Mouse (Mus musculus): ENCODE data around the gene Hs6st3.

Gene Hs6st3

GRCm38 (mm10) chr14:119137906-119138785 lies at the start of gene Hs6st3:
Gene Hs6st3 (plus strand): TSS chr14:119138341.
- no peak for DNase-seq

DNA sequence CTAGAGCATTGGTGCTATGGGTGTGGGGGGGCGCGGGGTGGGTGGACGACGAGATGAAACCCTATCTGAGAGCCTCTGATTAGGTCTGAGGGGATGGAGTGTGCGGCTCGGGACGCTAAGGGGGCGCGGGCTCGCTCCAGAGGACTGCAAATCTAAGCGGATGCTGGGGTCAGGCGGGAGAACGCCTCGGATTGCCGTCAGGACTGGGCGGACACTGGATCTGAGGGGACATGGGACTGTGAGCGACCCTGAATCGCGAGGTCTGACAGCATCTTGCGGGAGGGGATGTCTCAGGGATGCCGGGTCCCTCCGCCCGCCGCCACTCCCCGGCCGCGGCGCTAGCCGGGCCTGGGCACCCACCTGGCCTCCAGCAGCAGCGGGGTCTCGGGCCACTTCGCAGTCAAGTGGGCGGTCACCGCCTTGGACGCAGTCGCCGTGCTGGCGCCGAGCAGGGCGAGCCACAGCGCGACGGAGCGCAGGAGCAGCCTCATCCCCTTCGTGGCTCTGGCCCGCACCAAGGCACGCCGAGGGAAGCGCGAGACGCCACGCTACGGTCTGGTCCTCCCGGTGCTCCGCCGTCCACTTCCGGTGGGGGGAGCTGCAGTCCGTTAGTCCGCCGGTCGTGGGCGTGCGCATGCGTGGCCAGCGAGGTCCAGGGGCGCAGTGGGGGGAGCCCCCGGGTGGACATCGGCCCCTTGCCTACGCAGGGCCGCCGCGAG lies 39.1 kb upstream of the Hs6st3 start, which contains the start of gene Uggt2:
Gene Uggt2 (minus strand): TSS at position 580 of the 719 bp plus-strand sequence.
- peak; percentile 5 to 14 for DNase-seq

GRCm38 (mm10) chr14:119099570-119099891 lies 38.6 kb upstream of the Hs6st3 start:
- no peak for DNase-seq

DNA sequence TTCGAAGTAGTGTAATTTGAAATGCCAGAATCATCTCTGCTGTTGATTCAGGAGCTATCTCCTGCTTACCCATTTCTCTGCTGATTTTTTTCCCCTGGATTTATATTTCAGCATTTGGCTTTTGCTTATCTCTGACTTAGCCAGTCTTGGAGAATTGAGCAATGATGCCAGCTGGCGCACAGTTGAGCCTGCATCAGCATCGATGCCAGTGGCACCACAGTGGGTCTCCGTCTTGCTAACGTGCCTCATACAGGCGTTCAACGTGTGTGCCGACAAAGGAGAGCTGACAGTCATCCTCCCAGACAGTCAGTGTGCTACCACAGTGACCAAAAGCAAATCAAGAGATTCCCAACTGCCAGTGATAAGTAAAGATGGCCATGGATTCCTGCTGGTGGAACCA lies 30.6 kb upstream of the Hs6st3 start:
- DNase-seq: no peak

GRCm38 (mm10) chr14:119108776-119109301 lies 29.3 kb upstream of the Hs6st3 start:
- no peak for DNase-seq

DNA sequence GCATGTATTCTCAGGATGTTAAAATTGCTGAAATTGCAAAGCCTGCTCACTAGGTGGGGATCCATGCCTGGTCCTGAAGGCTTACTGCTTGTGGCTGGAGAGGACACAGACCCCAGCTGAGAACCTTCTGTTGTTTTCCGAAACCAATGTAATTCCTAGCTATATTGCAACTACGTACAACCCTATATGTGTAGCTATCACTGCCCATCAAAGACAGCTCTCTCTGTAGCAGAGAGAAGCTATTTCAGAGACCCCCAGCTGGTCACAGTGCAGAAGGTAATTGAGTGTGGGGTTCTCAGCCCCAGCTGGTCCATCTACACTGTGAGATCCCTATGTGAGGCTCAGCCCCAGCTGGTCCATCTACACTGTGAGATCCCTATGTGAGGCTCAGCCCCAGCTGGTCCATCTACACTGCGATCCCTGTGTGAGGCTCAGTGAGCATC lies 28.3 kb upstream of the Hs6st3 start:
- DNase-seq: no peak

- DNase-seq: no peak
These were observed 25.6 kb upstream of the Hs6st3 start for GRCm38 (mm10) chr14:119112558-119112957.

GRCm38 (mm10) chr14:119123582-119123981 lies 14.6 kb upstream of the Hs6st3 start:
- DNase-seq: no peak

DNA sequence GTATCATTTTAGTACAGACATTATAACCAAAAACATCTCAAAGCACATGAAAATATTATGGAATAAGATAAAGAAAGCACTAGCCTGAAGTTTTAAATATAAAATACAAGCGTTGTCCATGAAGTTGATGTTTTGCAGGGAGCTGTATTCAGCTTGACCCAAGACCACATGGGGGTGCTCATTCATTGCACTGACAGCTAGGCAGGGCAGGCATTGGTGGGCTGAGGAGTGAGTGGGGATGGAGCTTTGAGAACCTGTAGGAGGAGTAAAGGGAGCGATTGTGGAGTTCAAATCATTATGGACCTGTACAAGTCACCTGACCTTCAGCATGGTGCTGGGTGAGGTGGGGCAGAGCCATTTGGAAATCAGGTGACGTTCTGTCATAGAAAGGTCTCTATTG lies 14.1 kb upstream of the Hs6st3 start:
- no peak for DNase-seq

GRCm38 (mm10) chr14:119125840-119126239 lies 12.3 kb upstream of the Hs6st3 start:
- DNase-seq: no peak

DNA sequence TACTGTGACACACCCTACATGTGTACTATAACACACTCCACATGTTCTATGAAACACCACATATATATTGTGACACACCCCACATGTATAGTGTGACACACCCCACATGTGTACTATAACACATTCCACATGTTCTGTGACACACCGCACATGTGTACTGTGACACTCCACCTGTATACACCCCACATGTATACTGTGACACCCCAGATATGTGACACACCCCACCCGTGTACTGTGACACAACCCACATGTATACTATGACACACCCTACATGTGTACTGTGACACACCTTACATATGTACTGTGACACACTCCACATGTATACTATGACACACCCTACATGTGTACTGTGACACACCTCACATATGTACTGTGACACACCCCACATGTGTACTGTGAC lies 10.8 kb upstream of the Hs6st3 start:
- no peak for DNase-seq

- no peak for DNase-seq
These were observed 632 bp upstream of the Hs6st3 start for GRCm38 (mm10) chr14:119137512-119137905.

GRCm38 (mm10) chr14:119138786-119139100 lies 602 bp downstream of the Hs6st3 start:
- no peak for DNase-seq

GRCm38 (mm10) chr14:119139381-119139950 lies 1.3 kb downstream of the Hs6st3 start:
- DNase-seq: no peak

DNA sequence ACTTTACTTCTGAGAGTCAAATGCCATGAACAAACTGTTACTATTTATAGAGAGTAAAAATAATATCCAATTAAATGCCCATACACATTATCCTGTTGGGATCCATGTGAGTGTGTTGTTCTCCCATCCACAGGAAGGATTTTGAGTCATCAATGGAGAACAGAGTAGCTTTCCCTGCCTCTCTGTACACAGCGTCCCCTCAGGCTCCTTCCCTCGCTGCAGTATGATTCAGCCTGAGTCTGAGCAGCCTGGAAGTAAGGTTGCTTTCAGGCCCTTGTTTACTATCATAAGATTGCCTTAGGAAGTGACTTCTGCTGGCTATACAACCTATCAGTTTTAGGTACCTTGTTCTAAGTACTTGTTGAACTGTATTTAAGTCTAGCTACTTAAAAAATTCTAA lies 14.9 kb downstream of the Hs6st3 start:
- no peak for DNase-seq

DNA sequence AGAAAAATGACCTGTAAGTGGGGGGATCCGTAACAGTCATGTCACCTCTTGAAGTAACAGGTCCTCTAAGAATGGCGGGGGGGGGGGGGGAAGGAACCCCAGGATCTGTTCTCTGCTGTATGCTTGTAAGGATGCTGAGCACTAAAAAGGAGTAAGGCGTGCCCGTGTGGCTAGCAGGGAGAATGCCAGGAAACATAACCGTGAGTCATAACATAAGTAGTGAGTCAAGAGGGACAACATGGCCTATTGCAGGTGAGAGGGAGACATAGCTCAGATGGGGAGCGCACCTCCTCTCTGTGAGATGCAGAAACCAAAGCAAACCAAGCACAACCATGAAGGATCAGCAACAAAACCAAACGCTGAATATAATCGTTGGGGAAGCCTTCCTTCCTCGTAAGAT lies 55.8 kb downstream of the Hs6st3 start:
- no peak for DNase-seq

DNA sequence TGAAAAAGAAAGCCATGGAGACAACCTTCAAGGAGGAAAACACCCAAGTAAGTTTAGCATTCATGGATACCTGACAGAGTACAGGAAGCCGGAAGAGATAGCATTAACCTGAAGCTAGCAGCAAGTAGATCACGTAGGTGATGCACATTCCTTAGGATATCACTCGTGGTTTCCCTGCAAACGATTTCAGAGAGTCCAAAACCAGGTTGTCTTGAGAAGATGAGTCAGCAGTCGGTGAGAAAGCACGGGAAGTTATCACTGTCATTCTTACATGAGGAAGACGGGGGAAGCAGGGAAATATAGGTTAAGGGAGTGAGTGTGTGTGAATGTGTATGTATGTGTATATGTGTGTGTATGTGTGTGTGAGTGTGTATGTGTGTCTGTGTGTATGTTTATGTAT lies 65.4 kb downstream of the Hs6st3 start:
- DNase-seq: no peak

GRCm38 (mm10) chr14:119215576-119216309 lies 77.6 kb downstream of the Hs6st3 start:
- DNase-seq: no peak

DNA sequence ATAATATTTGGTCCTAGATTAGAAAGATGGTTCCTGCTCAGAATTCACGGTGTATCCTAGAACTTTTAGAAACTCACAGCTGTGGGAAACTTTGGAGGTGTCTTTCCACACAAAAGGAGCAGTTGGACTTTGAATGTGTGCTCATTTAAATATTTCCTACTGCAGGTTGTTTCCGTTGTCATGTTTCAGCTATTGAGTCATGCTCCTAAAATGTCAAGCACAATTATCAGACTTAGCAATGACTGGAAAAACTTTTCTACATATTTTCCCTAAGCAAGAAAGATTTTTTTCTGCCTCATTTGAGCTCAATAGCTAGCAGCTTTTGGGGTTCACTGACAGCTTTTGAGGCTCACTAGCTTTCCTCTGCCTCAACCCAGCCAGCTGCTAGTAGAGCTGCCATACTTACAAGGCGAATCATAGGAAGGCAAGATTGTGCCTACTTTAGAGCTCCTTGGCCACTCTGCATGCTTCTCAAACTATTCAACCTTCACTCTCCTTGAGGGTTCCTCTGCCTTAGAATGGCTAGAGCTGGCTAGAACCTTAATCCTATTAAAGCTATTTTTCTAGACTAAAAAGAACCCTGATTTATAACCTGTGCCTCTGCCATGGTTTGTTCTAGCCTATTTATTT lies 89.7 kb downstream of the Hs6st3 start:
- DNase-seq: no peak

DNA sequence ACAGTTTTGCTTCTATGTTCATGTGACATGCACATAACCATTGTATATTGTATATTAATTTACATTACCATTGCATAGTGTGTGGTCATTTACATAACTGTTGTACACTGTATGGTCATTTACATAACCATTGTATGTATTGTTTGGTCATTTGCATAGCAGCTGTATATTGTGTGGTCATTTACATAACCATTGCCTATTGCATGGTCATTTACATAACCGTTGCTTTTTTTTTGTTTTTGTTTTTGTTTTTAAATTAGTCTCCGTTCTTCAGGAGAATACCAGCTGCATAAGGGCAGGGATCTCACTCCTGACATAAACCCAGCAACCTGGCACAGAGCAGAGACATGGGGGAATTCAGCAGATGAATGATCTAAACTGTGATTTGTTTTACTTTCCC lies 95.5 kb downstream of the Hs6st3 start:
- DNase-seq: no peak

DNA sequence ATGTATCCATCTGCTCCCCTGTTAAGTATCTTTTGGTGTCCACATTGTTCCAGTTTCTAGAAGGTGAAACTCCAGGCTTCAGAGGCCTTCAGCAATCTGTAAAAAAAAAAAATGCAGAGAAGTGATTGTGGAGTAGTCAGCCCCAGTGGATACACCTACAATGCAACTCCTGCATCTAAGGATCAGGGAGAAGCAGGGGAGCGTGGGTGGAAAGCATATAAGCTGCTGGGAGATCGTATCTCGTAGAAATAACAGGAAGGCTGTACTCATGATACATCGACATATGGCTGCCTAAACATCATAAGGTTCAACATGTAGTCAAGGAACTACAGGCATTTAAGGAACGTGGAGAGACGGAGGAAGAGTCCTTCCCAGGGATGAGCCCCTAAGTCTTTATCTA lies 109.0 kb downstream of the Hs6st3 start:
- no peak for DNase-seq

GRCm38 (mm10) chr14:119248001-119248607 lies 110.0 kb downstream of the Hs6st3 start:
- DNase-seq: no peak
